Mouse (Mus musculus) kidney, postnatal 25 days (tissue): ENCODE data around the gene Ctnnbip1.

Source experiments
- DNase-seq, 2 experiments: peaks; one replicate each; pipeline ENCODE4 v3.0.0; 2021; ENCODE audit warnings: mixed read lengths in 2 of 2

Ctnnbip1 gene

GRCm38 (mm10) chr4:149517868-149518340, at the start of gene Ctnnbip1:
TSS of gene Ctnnbip1 (plus strand) at chr4:149518236.
- DNase-seq, result peak; percentile 95 to 98

GRCm38 (mm10) chr4:149469557-149469956, 48.5 kb upstream of the Ctnnbip1 start:
- DNase-seq, result no peak

GRCm38 (mm10) chr4:149475096-149475495, 42.9 kb upstream of the Ctnnbip1 start:
- no peak for DNase-seq

GRCm38 (mm10) chr4:149477078-149477477, 41.0 kb upstream of the Ctnnbip1 start, which contains the start of gene Tmem274:
TSS of gene Tmem274 (plus strand) at chr4:149477378.
- no peak for DNase-seq

GRCm38 (mm10) chr4:149484566-149484965, 33.5 kb upstream of the Ctnnbip1 start:
- DNase-seq, result peak; percentile 10 to 46

GRCm38 (mm10) chr4:149485053-149485824, 32.8 kb upstream of the Ctnnbip1 start, which contains the start of the genes Nmnat1 and Lzic:
TSS of gene Nmnat1 (minus strand) at chr4:149485202.
TSS of gene Lzic (plus strand) at chr4:149485229.
- DNase-seq, result peak; percentile 94 to 98

GRCm38 (mm10) chr4:149485825-149486206, 32.2 kb upstream of the Ctnnbip1 start:
- DNase-seq, result peak in 1 of 2 experiments; percentile 17

- DNase-seq, result no peak
These were observed 30.3 kb upstream of the Ctnnbip1 start for GRCm38 (mm10) chr4:149487729-149488128.

GRCm38 (mm10) chr4:149489415-149490240, 28.4 kb upstream of the Ctnnbip1 start:
- DNase-seq, result no peak

GRCm38 (mm10) chr4:149491151-149491550, 26.9 kb upstream of the Ctnnbip1 start:
- DNase-seq, result no peak

GRCm38 (mm10) chr4:149496612-149497011, 21.4 kb upstream of the Ctnnbip1 start:
- no peak for DNase-seq

- DNase-seq, result no peak
These were observed 19.1 kb upstream of the Ctnnbip1 start for GRCm38 (mm10) chr4:149498901-149499300.

GRCm38 (mm10) chr4:149499790-149500189, 18.2 kb upstream of the Ctnnbip1 start:
- DNase-seq, result no peak

GRCm38 (mm10) chr4:149504363-149504762, 13.7 kb upstream of the Ctnnbip1 start:
- no peak for DNase-seq

- DNase-seq, result no peak
These were observed 13.2 kb upstream of the Ctnnbip1 start for GRCm38 (mm10) chr4:149504858-149505257.

GRCm38 (mm10) chr4:149505261-149505967, 12.6 kb upstream of the Ctnnbip1 start:
- no peak for DNase-seq

- no peak for DNase-seq
These were observed 11.1 kb upstream of the Ctnnbip1 start for GRCm38 (mm10) chr4:149506904-149507303.

- no peak for DNase-seq
These were observed 6.8 kb upstream of the Ctnnbip1 start for GRCm38 (mm10) chr4:149511221-149511646.

- no peak for DNase-seq
These were observed 6.0 kb upstream of the Ctnnbip1 start for GRCm38 (mm10) chr4:149512072-149512471.

GRCm38 (mm10) chr4:149515706-149516105, 2.3 kb upstream of the Ctnnbip1 start:
- no peak for DNase-seq

GRCm38 (mm10) chr4:149518351-149519220, 550 bp downstream of the Ctnnbip1 start:
- DNase-seq, result no peak

GRCm38 (mm10) chr4:149521258-149521657, 3.2 kb downstream of the Ctnnbip1 start:
- DNase-seq, result peak; percentile 38 to 79
